Mouse (Mus musculus): ENCODE measurements around the gene Ovca2. TPM values are rescaled to one million over a fixed set of nuclear protein-coding genes. Genes with fewer than 3 reads are reported as not detected.

Ovca2 gene
- polyA plus RNA-seq, 1 experiment = 48.9 TPM

DNA sequence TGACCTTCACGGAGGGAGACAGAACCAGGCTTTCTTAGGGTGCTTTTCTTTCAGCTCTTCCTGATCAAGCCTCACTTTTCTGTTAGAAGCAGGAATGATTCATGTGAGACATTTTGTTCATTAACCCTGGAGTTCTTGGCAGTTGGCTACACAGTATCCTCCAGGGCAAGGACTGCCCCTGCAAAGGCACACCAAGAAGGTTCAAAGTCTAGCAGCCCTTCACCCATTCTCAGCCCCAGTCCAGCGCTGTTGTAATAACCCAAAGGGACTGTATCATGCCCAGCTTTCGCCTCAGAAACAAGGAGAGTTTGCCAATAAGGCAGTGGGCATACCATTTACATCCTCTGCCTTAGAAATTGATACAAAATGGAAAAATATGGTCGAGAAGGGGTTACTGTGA, 43.3 kb downstream of the Ovca2 start:
- no peak overlapping the region for H3K4me3 ChIP-seq (ENCODE audit: control insufficient read depth, insufficient read depth, low read length)
- H3K4me1 ChIP-seq (replicated peaks; ENCODE audit: control insufficient read depth, insufficient read depth, low read length) = peaks cover 8% of the 10 kb centered on the region; the same call in 1 of the 2 replicates
- no peaks in the 10 kb centered on the region for H3K27me3 ChIP-seq (ENCODE audit: control insufficient read depth, insufficient read depth, low read length)
- DNase-seq = no peak
- no peak overlapping the region for H3K27ac ChIP-seq (ENCODE audit: control insufficient read depth, insufficient read depth, low read length)
- 97% methylated on average over 4 of the region's 4 CpGs for WGBS
- no peaks in the 10 kb centered on the region for H3K36me3 ChIP-seq (ENCODE audit: control insufficient read depth, insufficient read depth, low read length)
- TF ChIP-seq POLR2A (IDR thresholded peaks at IDR 0.05; ENCODE audit: control insufficient read depth, extremely low read depth, insufficient read depth, low read length, poor library complexity) (no peak), CTCF (IDR thresholded peaks at IDR 0.05; ENCODE audit: borderline replicate concordance, control insufficient read depth, extremely low read depth, insufficient read depth, low read length, poor library complexity) (no peak)

DNA sequence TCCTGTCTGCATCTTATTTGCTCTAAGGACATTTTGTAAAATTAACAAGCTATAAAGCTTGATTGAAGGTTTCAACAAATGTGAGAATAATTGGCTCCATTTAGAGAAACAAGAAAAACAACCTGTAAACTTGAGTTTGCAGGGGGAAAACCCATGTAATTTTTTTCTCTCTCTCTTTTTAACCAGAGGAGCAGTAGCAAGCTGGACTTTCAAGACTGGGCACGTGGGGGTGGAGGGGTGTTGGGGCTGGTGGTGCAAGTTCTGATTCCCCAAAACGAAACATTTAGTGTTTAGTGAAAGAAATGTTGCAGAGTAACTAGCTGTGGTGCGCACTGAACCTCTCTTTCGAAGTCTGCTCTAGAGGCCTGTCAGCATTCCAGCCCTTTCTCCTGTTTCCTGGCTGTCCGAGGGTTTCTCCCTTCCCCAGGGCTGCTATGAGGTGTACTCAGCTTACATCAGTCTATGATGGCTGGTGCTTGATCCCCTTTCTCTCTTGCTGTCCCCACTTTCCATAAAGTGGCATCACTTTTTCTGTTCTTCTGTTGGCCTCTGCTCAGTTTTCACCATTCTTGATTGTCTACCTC, 44.1 kb downstream of the Ovca2 start:
- WGBS = 87% methylated on average over 5 of the region's 5 CpGs
- H3K27me3 ChIP-seq (ENCODE audit: control insufficient read depth, insufficient read depth, low read length) = no peaks in the 10 kb centered on the region
- no peak overlapping the region for H3K4me3 ChIP-seq (ENCODE audit: control insufficient read depth, insufficient read depth, low read length)
- H3K4me1 ChIP-seq (replicated peaks; ENCODE audit: control insufficient read depth, insufficient read depth, low read length) = peaks cover 8% of the 10 kb centered on the region; the same call in 1 of the 2 replicates
- no peaks in the 10 kb centered on the region for H3K36me3 ChIP-seq (ENCODE audit: control insufficient read depth, insufficient read depth, low read length)
- TF ChIP-seq CTCF (IDR thresholded peaks at IDR 0.05; ENCODE audit: borderline replicate concordance, control insufficient read depth, extremely low read depth, insufficient read depth, low read length, poor library complexity) (no peak), POLR2A (IDR thresholded peaks at IDR 0.05; ENCODE audit: control insufficient read depth, extremely low read depth, insufficient read depth, low read length, poor library complexity) (no peak)
- H3K27ac ChIP-seq (ENCODE audit: control insufficient read depth, insufficient read depth, low read length) = no peak overlapping the region
- no peak for DNase-seq

DNA sequence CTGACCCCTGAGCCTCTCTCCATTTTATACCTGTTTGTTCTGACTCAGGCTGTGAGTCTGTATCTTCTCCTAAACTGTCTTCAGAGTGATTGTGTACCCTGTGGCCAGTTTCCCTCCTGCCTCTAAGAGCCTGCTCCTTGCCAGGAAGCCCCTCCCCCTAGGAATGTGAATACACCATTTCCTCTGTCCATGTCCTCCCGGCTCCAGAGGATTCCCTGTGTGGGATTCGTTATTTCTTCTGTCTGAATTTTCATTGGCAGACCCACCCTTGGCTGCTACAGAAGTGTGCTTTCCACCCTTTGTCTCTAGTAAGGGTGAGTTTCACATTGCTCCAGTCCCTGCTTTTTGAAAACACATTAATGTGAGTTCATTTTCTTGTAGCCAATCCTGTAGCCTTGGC, 44.7 kb downstream of the Ovca2 start:
- WGBS = 94% methylated on average over 2 of the region's 2 CpGs
- Histone ChIP-seq H3K27me3 (ENCODE audit: control insufficient read depth, insufficient read depth, low read length) (no peaks in the 10 kb centered on the region), H3K4me3 (ENCODE audit: control insufficient read depth, insufficient read depth, low read length) (no peak overlapping the region), H3K4me1 (replicated peaks; ENCODE audit: control insufficient read depth, insufficient read depth, low read length) (peaks cover 8% of the 10 kb centered on the region; the same call in 1 of the 2 replicates), H3K27ac (ENCODE audit: control insufficient read depth, insufficient read depth, low read length) (no peak overlapping the region), H3K36me3 (ENCODE audit: control insufficient read depth, insufficient read depth, low read length) (no peaks in the 10 kb centered on the region)
- no peak for TF ChIP-seq POLR2A (IDR thresholded peaks at IDR 0.05; ENCODE audit: control insufficient read depth, extremely low read depth, insufficient read depth, low read length, poor library complexity)
- DNase-seq = no peak

GRCm38 (mm10) chr11:75133391-75133790, 45.2 kb downstream of the Ovca2 start:
- Histone ChIP-seq H3K27me3 (ENCODE audit: control insufficient read depth, insufficient read depth, low read length) (no peaks in the 10 kb centered on the region), H3K4me1 (replicated peaks; ENCODE audit: control insufficient read depth, insufficient read depth, low read length) (peaks cover 8% of the 10 kb centered on the region; the same call in 1 of the 2 replicates), H3K36me3 (ENCODE audit: control insufficient read depth, insufficient read depth, low read length) (no peaks in the 10 kb centered on the region), H3K27ac (ENCODE audit: control insufficient read depth, insufficient read depth, low read length) (no peak overlapping the region), H3K4me3 (ENCODE audit: control insufficient read depth, insufficient read depth, low read length) (no peak overlapping the region)
- DNase-seq = no peak
- WGBS = 97% methylated on average over 5 of the region's 5 CpGs
- no peak for TF ChIP-seq CTCF (IDR thresholded peaks at IDR 0.05; ENCODE audit: borderline replicate concordance, control insufficient read depth, extremely low read depth, insufficient read depth, low read length, poor library complexity)
- TF ChIP-seq POLR2A (IDR thresholded peaks at IDR 0.05; ENCODE audit: control insufficient read depth, extremely low read depth, insufficient read depth, low read length, poor library complexity) = no peak

GRCm38 (mm10) chr11:75132278-75132677, 46.4 kb downstream of the Ovca2 start:
- Histone ChIP-seq H3K27me3 (ENCODE audit: control insufficient read depth, insufficient read depth, low read length) (no peaks in the 10 kb centered on the region), H3K27ac (ENCODE audit: control insufficient read depth, insufficient read depth, low read length) (no peak overlapping the region), H3K4me1 (replicated peaks; ENCODE audit: control insufficient read depth, insufficient read depth, low read length) (peaks cover 8% of the 10 kb centered on the region; the same call in 1 of the 2 replicates), H3K4me3 (ENCODE audit: control insufficient read depth, insufficient read depth, low read length) (no peak overlapping the region), H3K36me3 (ENCODE audit: control insufficient read depth, insufficient read depth, low read length) (no peaks in the 10 kb centered on the region)
- 92% methylated on average over 5 of the region's 5 CpGs for WGBS
- TF ChIP-seq POLR2A (IDR thresholded peaks at IDR 0.05; ENCODE audit: control insufficient read depth, extremely low read depth, insufficient read depth, low read length, poor library complexity) (no peak), CTCF (IDR thresholded peaks at IDR 0.05; ENCODE audit: borderline replicate concordance, control insufficient read depth, extremely low read depth, insufficient read depth, low read length, poor library complexity) (no peak)
- no peak for DNase-seq

DNA sequence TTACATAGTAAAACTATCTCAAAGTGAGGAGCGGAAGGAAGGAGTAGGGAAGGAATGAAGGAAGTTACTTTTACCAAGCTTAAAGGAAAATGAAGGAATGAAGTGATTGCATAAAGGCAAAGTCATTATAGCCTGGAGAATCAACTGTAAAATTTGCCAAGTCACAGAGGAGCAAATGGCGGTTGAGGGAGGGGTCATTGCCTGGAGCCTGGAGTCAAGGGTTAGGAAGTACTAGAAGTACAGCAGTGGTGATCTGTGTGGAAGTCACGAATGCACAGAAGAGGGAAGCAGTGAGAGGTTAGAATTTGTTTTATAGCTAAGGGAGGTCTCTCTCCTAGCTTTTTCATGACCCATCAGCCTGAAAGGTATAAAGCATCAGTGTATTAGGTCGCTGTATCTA, 47.3 kb downstream of the Ovca2 start:
- no peaks in the 10 kb centered on the region for H3K27me3 ChIP-seq (ENCODE audit: control insufficient read depth, insufficient read depth, low read length)
- H3K4me3 ChIP-seq (ENCODE audit: control insufficient read depth, insufficient read depth, low read length) = no peak overlapping the region
- no peak overlapping the region for H3K27ac ChIP-seq (ENCODE audit: control insufficient read depth, insufficient read depth, low read length)
- no peaks in the 10 kb centered on the region for H3K36me3 ChIP-seq (ENCODE audit: control insufficient read depth, insufficient read depth, low read length)
- H3K4me1 ChIP-seq (replicated peaks; ENCODE audit: control insufficient read depth, insufficient read depth, low read length) = no peaks in the 10 kb centered on the region
- DNase-seq = no peak
- 87% methylated on average over 4 of the region's 4 CpGs for WGBS
- no peak for TF ChIP-seq CTCF (IDR thresholded peaks at IDR 0.05; ENCODE audit: borderline replicate concordance, control insufficient read depth, extremely low read depth, insufficient read depth, low read length, poor library complexity)
- no peak for TF ChIP-seq POLR2A (IDR thresholded peaks at IDR 0.05; ENCODE audit: control insufficient read depth, extremely low read depth, insufficient read depth, low read length, poor library complexity)

GRCm38 (mm10) chr11:75129481-75129880, 49.2 kb downstream of the Ovca2 start:
- TF ChIP-seq POLR2A (IDR thresholded peaks at IDR 0.05; ENCODE audit: control insufficient read depth, extremely low read depth, insufficient read depth, low read length, poor library complexity) (no peak), CTCF (IDR thresholded peaks at IDR 0.05; ENCODE audit: borderline replicate concordance, control insufficient read depth, extremely low read depth, insufficient read depth, low read length, poor library complexity) (no peak)
- H3K36me3 ChIP-seq (ENCODE audit: control insufficient read depth, insufficient read depth, low read length) = no peaks in the 10 kb centered on the region
- no peak for DNase-seq
- over 99% methylated on average over 6 of the region's 6 CpGs for WGBS
- no peaks in the 10 kb centered on the region for H3K27me3 ChIP-seq (ENCODE audit: control insufficient read depth, insufficient read depth, low read length)
- H3K27ac ChIP-seq (ENCODE audit: control insufficient read depth, insufficient read depth, low read length) = no peak overlapping the region
- no peak overlapping the region for H3K4me3 ChIP-seq (ENCODE audit: control insufficient read depth, insufficient read depth, low read length)
- no peaks in the 10 kb centered on the region for H3K4me1 ChIP-seq (replicated peaks; ENCODE audit: control insufficient read depth, insufficient read depth, low read length)

Data from thymus, adult 2 months (tissue).